Mouse (Mus musculus) neural tube, embryonic 13.5 days (tissue): ENCODE measurements around the gene Padi1. TPM values are rescaled to one million over a fixed set of nuclear protein-coding genes. Genes with fewer than 3 reads are reported as not detected.

Experiments used
- ATAC-seq: fragments of 200-750 bp; cut with Nextera tagmentation; 2 replicates; pipeline ENCODE4 v1.8.0; 2017; ENCODE audit warnings: low read depth, mild to moderate bottlenecking, moderate TSS enrichment, moderate library complexity
- H3K27ac ChIP-seq: fragments of 300-500 bp; sonication (generic); replicated peaks from 2 replicates; pipeline ENCODE4 v1.5.1; 2015; ENCODE audit warnings: moderate library complexity, mild to moderate bottlenecking, inconsistent platforms
- H3K27me3 ChIP-seq: fragments of 300-500 bp; sonication (generic); 2 replicates; pipeline ENCODE4 v1.6.1; 2015; ENCODE audit warnings: mild to moderate bottlenecking, inconsistent platforms
- H3K36me3 ChIP-seq: fragments of 300-500 bp; sonication (generic); 2 replicates; pipeline ENCODE4 v1.6.1; 2015; ENCODE audit warnings: mild to moderate bottlenecking, inconsistent platforms
- H3K4me1 ChIP-seq: fragments of 300-500 bp; sonication (generic); replicated peaks from 2 replicates; pipeline ENCODE4 v1.6.1; 2015; ENCODE audit warnings: inconsistent platforms
- H3K4me2 ChIP-seq: fragments of 300-500 bp; sonication (generic); 2 replicates; pipeline ENCODE4 v1.6.1; 2015; ENCODE audit warnings: inconsistent platforms, mild to moderate bottlenecking, moderate library complexity
- H3K4me3 ChIP-seq: fragments of 300-500 bp; sonication (generic); 2 replicates; pipeline ENCODE4 v1.5.1; 2015; ENCODE audit warnings: mild to moderate bottlenecking, inconsistent platforms
- H3K9ac ChIP-seq: fragments of 300-500 bp; sonication (generic); 2 replicates; pipeline ENCODE4 v1.6.1; 2015; ENCODE audit warnings: moderate library complexity, mild to moderate bottlenecking, inconsistent platforms
- H3K9me3 ChIP-seq: fragments of 300-500 bp; sonication (generic); 2 replicates; pipeline ENCODE4 v1.6.1; 2016; ENCODE audit warnings: inconsistent platforms
- WGBS: fragments of 180-500 bp; shearing (Covaris S2); methylation state at CpG from one replicate; pipeline ENCODE4 v1.1.7; 2015; 5-methylcytosine and 5-hydroxymethylcytosine counted together
- polyA plus RNA-seq: library from polyadenylated mRNA; unstranded; fragments of >200 nt; fragmentation: Nextera tagmentation; extraction: Ambion mirVana; gene quantifications from 2 replicates; pipeline ENCODE4 v1.2.1, GENCODE M21; 2015

The Padi1 gene
- polyA plus RNA-seq, 1 experiment from 2014 or later, result 0.11 TPM

DNA sequence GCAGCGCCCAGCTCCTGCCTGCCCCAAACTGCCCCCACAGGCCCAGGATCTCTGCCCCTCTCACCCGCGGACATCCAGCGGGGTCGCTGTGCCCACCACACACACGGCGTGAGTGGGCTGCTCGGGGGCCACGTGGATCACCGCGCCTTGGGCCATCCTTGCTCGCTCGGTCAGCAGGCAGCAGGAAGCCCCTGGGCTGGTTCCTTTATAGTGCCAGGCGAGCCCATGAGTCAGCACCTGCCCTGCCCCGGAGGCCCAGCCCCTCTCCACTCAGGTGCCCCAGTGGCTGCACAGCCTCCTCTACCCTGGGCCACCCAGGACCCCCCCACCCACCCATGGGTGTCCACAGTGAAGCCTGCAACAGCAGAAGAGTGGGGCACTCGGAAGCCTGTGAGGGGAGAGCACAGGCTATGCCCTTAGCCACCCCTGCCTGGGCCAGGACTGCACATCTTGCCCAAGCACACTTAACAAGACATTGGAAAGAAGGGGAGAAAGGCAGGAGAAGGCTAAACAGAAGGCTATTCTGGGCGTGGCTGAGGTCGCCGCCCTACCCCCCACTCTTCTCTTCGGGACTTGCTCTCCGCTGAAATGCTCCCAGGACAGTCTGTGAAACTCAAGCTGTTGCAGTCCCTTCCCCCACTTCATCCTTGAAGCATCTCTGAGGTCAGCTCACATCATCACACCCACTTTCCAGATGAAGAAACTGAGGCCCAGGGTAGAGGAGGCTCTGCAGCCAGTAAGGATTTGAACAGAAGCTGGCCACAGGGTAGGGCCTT lies 71.4 kb downstream of the Padi1 start, which contains the start of gene Padi4:
Padi4 (minus strand) TSS at position 212 of the 776 bp plus-strand sequence.
- Histone ChIP-seq H3K9ac (no peak within 1 kb of the TSS), H3K27me3 (no peaks in the 10 kb centered on the region), H3K27ac (no peak within 1 kb of the TSS), H3K4me1 (peaks cover 14% of the 10 kb centered on the region), H3K9me3 (no peaks in the 10 kb centered on the region), H3K4me2 (no peak within 1 kb of the TSS), H3K4me3 (no peak within 1 kb of the TSS), H3K36me3 (no peaks in the 10 kb centered on the region)
- no peak for ATAC-seq
- WGBS, result 88% methylated on average over 21 of the region's 21 CpGs

DNA sequence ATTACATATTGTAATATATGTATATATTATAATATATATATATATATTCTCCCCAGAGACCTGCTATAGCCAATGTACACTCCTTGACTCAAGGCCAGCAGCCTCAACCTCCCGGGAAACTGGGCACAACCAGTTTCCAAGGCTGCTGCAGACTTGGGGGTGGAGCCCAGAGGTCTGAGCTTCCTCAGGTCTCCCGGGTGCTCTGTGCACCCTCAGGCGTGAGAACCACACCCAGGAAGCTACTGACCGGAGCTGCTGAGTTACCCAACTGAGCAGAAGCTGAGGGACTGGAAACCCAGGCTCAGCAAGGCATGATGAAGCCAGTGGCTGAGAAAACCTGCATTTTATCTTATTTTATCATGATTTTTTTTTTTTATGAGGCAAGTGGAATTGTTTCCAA lies 74.5 kb downstream of the Padi1 start:
- H3K4me2 ChIP-seq, result no peak overlapping the region
- H3K27ac ChIP-seq, result no peak overlapping the region
- H3K9me3 ChIP-seq, result no peaks in the 10 kb centered on the region
- no peak overlapping the region for H3K4me3 ChIP-seq
- no peak overlapping the region for H3K9ac ChIP-seq
- H3K36me3 ChIP-seq, result no peaks in the 10 kb centered on the region
- WGBS, result 38% methylated on average over 4 of the region's 4 CpGs
- no peak for ATAC-seq
- H3K27me3 ChIP-seq, result no peaks in the 10 kb centered on the region
- peaks cover 14% of the 10 kb centered on the region for H3K4me1 ChIP-seq

DNA sequence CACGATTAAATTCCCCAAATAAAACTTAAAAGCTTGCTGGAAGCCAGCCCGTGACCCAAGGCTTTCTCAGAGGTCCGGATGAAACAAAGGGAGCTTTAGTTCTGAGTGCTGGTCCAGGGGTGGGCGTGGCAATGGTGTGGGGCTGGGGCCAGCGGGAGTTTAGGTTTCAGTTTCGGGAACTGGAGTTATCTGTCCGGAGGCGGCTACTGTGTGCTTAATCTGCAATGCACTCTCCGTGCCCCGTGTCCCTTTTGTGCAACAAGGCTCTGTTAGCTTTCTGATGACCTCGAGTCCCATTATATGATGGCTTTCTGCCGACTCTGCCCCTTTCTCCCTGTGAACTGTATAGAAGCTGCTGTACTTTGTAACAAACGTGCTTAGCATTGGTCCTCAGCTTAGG lies 75.1 kb downstream of the Padi1 start:
- H3K27me3 ChIP-seq, result no peaks in the 10 kb centered on the region
- peaks cover 14% of the 10 kb centered on the region for H3K4me1 ChIP-seq
- H3K27ac ChIP-seq, result no peak overlapping the region
- H3K4me3 ChIP-seq, result peak overlapping the region; percentile 16
- ATAC-seq, result no peak
- H3K9me3 ChIP-seq, result no peaks in the 10 kb centered on the region
- no peaks in the 10 kb centered on the region for H3K36me3 ChIP-seq
- peak overlapping the region; percentile 41 for H3K4me2 ChIP-seq
- 0 out of 2 replicates have a peak overlapping the region, but pooled peaks have one; percentile 27 for H3K9ac ChIP-seq
- WGBS, result 10% methylated on average over 13 of the region's 13 CpGs

DNA sequence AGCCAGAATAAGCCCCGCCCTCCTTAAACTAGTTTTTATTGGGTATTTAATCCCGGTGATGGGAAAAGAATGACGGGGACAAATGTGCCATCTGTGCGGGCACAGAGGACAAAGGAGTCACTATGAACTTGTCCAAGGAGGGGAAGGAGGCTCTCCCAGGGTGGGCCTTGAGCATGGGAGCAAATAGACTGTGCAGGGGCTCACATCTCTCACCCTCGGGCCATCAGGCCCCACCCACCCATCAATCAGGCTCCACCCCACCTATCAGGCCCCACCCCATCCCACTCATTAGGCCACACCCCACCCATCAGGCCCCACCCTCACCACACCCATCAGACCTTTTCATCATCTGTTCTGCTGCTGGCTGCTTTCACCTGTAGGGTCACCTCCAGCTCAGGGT lies 76.6 kb downstream of the Padi1 start:
- H3K4me1 ChIP-seq, result peaks cover 14% of the 10 kb centered on the region
- H3K27ac ChIP-seq, result no peak overlapping the region
- no peaks in the 10 kb centered on the region for H3K27me3 ChIP-seq
- H3K9me3 ChIP-seq, result no peaks in the 10 kb centered on the region
- no peaks in the 10 kb centered on the region for H3K36me3 ChIP-seq
- no peak for ATAC-seq
- H3K4me3 ChIP-seq, result no peak overlapping the region
- H3K9ac ChIP-seq, result no peak overlapping the region
- H3K4me2 ChIP-seq, result no peak overlapping the region
- 67% methylated on average over 5 of the region's 5 CpGs for WGBS

DNA sequence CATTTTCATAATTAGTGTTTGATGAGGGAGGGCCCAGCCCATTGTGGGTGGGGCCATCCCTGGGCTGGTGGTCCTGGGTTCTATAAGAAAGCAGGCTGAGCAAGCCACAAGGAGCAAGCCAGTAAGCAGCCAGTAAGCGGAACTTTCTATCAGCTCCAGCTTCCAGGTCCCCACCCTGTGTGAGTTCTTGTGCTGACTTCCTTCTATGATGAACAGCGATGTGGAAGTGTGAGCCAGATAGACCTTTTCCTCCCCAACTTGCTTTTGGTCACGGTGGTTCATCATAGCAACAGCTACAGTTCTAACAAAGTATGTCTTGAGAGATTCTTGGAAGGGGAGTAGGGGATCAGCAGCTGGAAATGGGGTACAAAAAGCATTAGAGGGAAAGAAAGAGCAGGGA lies 79.6 kb downstream of the Padi1 start:
- H3K4me1 ChIP-seq, result peaks cover 5% of the 10 kb centered on the region
- H3K27ac ChIP-seq, result no peak overlapping the region
- no peak for ATAC-seq
- no peaks in the 10 kb centered on the region for H3K9me3 ChIP-seq
- no peak overlapping the region for H3K4me2 ChIP-seq
- H3K36me3 ChIP-seq, result no peaks in the 10 kb centered on the region
- H3K9ac ChIP-seq, result no peak overlapping the region
- H3K4me3 ChIP-seq, result no peak overlapping the region
- 86% methylated on average over 3 of the region's 3 CpGs for WGBS
- H3K27me3 ChIP-seq, result no peaks in the 10 kb centered on the region

DNA sequence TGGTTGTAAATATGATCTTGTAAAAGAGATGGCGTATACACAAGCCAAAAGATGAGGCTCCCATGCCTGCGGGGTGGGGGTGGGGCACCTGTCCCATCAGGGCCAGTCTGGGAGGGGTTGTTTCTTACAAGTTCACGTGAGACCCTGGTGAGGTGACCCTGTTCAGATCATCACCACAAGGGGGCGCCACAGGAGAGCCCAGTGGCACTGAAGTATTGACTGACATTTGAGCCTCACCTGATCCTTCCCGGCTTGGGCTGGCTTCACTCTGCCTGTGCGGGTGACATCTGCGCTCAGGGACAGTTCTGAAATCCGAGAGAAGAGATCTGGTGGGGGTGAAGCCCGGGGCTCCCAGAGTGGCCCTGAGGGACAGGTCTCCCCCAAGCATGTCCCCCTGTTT lies 82.4 kb downstream of the Padi1 start:
- 12% methylated on average over 9 of the region's 9 CpGs for WGBS
- Histone ChIP-seq H3K9ac (no peak overlapping the region), H3K27me3 (no peaks in the 10 kb centered on the region), H3K9me3 (no peaks in the 10 kb centered on the region), H3K4me1 (peaks cover 2% of the 10 kb centered on the region; the same call in 1 of the 2 replicates), H3K4me3 (no peak overlapping the region), H3K36me3 (no peaks in the 10 kb centered on the region), H3K27ac (no peak overlapping the region), H3K4me2 (no peak overlapping the region)
- ATAC-seq, result no peak

Other genes starting within 250 kb of the Padi1 start
- 28.6 and 28.8 TPM in 2 replicates for gene Arhgef10l, start 179.8 kb downstream of the Padi1 start, polyA plus RNA-seq
- 23.4 and 30.7 TPM in 2 replicates for gene Rcc2, start 145.2 kb downstream of the Padi1 start, polyA plus RNA-seq
- not detected in 2 replicates for gene Padi6, start 103.1 kb downstream of the Padi1 start, polyA plus RNA-seq
- 0.08 and 0.12 TPM in 2 replicates for gene Padi4, start 71.5 kb downstream of the Padi1 start, polyA plus RNA-seq
- gene Padi3, start 35.1 kb downstream of the Padi1 start, polyA plus RNA-seq, result not detected in 2 replicates
- gene Padi2, start 60.6 kb upstream of the Padi1 start, polyA plus RNA-seq, result 4.4 and 6.0 TPM in 2 replicates
- 473 and 497 TPM in 2 replicates for gene Sdhb, start 115.4 kb upstream of the Padi1 start, polyA plus RNA-seq
- gene Atp13a2, start 141.1 kb upstream of the Padi1 start, polyA plus RNA-seq, result 133 and 144 TPM in 2 replicates
- gene Mfap2, start 164.6 kb upstream of the Padi1 start, polyA plus RNA-seq, result 248 and 255 TPM in 2 replicates
- 4.9 and 7.2 TPM in 2 replicates for gene Crocc, start 214.8 kb upstream of the Padi1 start, polyA plus RNA-seq
- 55.5 and 58.7 TPM in 2 replicates for gene Necap2, start 232.6 kb upstream of the Padi1 start, polyA plus RNA-seq
- gene Spata21, start 242.6 kb upstream of the Padi1 start, polyA plus RNA-seq, result not detected in 2 replicates